Mouse (Mus musculus): ENCODE data around the gene Arhgap33. TPM values are rescaled to one million over a fixed set of nuclear protein-coding genes. Genes with fewer than 3 reads are reported as not detected.
"Not testable (repeated sequence)": the region's sequence is repeated elsewhere in the genome, so short reads cannot be mapped to it uniquely, and the experiment has no call there.

The Arhgap33 gene
- polyA plus RNA-seq, 1 experiment from 2014 or later: 149 TPM

DNA sequence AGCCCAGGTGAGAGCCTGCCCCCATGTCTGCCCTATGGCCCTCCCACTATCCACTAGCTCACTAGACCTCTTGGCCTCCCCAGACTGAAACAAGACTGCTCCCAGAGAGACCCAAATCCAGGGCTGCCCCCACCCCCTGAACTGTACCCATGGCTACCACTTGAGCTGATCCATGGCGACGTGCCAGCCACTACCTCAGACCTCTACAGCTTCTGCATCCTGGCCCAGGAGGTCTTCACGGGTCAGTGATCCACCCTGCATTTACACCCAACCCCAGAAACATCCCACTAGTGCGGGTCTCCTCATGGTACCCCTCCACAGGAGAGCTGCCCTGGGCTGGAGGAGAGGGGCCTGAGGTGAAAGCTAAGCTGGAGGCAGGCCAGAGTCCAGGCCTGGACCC is 14.5 kb downstream of the Arhgap33 start:
- no peak overlapping the region for H3K9ac ChIP-seq (ENCODE audit: low read depth, low read length)

DNA sequence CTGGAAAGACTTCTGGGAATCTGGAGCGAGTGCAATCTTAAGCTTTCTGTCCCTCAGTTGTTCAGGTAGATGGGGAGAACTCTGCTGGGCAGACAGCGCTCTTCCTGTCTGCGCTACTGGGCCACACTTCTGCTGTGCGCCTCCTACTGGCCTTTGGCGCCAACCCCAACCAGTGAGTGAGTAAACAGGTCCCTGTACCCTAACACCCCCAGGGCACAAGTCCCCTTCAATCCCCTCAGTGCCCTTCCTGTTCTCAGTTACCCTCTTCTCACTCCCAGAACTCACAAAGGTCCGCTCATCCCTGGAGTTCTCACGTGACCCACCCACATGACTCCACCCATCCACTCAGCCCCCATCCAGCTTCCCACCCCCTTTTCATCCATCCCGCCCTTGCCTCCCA is 16.5 kb downstream of the Arhgap33 start:
- Histone ChIP-seq H3K9me3 (replicated peaks; ENCODE audit: control insufficient read depth, low read length, poor library complexity, severe bottlenecking) (no peaks in the 10 kb centered on the region), H3K36me3 (ENCODE audit: control insufficient read depth, insufficient read depth, low read length) (peaks cover 8% of the 10 kb centered on the region), H3K4me1 (ENCODE audit: control insufficient read depth, insufficient read depth, low read length) (no peaks in the 10 kb centered on the region; the same call in 1 of the 2 replicates), H3K27me3 (ENCODE audit: control insufficient read depth, insufficient read depth, low read depth, low read length) (no peaks in the 10 kb centered on the region), H3K4me2 (ENCODE audit: low read length) (no peak overlapping the region), H3K27ac (ENCODE audit: low read length) (no peak overlapping the region), H3K9ac (ENCODE audit: low read depth, low read length) (no peak overlapping the region), H3K4me3 (ENCODE audit: low read depth, low read length) (no peak overlapping the region)
- ATAC-seq: no peak
- 44% methylated on average over 8 of the region's 8 CpGs for whole genome bisulfite sequencing

More for the DNA sequence above, 14.5 kb downstream of the Arhgap33 start:
- H3K4me1 ChIP-seq (ENCODE audit: control insufficient read depth, insufficient read depth, low read length): no peaks in the 10 kb centered on the region; the same call in 1 of the 2 replicates
- H3K27ac ChIP-seq (ENCODE audit: low read length): no peak overlapping the region
- no peaks in the 10 kb centered on the region for H3K27me3 ChIP-seq (ENCODE audit: control insufficient read depth, insufficient read depth, low read depth, low read length)
- 37% methylated on average over 4 of the region's 4 CpGs for WGBS
- H3K36me3 ChIP-seq (ENCODE audit: control insufficient read depth, insufficient read depth, low read length): peaks cover 23% of the 10 kb centered on the region
- peak; percentile 18 for ATAC-seq
- no peaks in the 10 kb centered on the region for H3K9me3 ChIP-seq (replicated peaks; ENCODE audit: control insufficient read depth, low read length, poor library complexity, severe bottlenecking)
- no peak overlapping the region for H3K4me2 ChIP-seq (ENCODE audit: low read length)
- no peak overlapping the region for H3K4me3 ChIP-seq (ENCODE audit: low read depth, low read length)

DNA sequence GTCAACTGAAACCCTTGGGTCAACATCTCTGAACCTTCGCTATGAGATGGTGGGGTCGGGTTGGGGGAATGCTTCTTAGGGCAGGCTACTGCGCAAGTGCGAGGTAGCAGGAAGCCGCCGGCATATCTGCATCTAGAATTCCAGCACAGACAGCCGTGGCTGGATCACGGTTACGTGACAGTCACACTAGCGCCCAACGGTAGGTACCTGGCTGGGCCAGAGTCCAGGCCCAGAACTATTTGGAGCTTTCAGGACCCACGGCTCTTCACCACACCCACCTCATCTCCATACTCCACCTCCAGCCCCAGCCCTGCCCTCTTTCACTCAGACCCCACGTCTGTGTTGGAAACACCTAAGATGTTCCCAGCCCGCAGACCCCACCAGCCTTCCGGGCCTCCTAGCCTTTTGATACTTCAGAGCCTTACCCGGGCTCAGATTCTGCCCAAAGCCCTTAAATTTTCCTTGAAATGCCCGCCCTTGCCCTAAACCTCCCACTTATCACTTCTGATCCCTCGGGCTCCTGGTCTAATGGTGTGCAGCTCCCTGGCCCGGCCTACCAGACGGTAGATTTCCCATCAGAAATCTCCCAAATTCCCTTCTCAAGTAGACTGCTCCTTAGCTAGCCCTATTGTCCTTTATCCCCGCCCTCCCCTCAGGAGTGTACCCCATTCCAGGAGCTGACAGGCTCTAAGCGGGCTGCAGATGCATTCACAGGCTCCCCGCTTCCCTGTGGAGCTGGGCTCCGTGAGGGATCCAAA is 19.7 kb downstream of the Arhgap33 start:
- 54% methylated on average over 24 of the region's 24 CpGs for WGBS
- Histone ChIP-seq H3K36me3 (ENCODE audit: control insufficient read depth, insufficient read depth, low read length) (no peaks in the 10 kb centered on the region), H3K4me3 (ENCODE audit: low read depth, low read length) (no peak overlapping the region), H3K27me3 (ENCODE audit: control insufficient read depth, insufficient read depth, low read depth, low read length) (no peaks in the 10 kb centered on the region), H3K9ac (ENCODE audit: low read depth, low read length) (no peak overlapping the region), H3K4me2 (ENCODE audit: low read length) (no peak overlapping the region), H3K27ac (ENCODE audit: low read length) (no peak overlapping the region), H3K9me3 (replicated peaks; ENCODE audit: control insufficient read depth, low read length, poor library complexity, severe bottlenecking) (no peaks in the 10 kb centered on the region), H3K4me1 (ENCODE audit: control insufficient read depth, insufficient read depth, low read length) (no peaks in the 10 kb centered on the region; the same call in 1 of the 2 replicates)
- ATAC-seq: no peak

DNA sequence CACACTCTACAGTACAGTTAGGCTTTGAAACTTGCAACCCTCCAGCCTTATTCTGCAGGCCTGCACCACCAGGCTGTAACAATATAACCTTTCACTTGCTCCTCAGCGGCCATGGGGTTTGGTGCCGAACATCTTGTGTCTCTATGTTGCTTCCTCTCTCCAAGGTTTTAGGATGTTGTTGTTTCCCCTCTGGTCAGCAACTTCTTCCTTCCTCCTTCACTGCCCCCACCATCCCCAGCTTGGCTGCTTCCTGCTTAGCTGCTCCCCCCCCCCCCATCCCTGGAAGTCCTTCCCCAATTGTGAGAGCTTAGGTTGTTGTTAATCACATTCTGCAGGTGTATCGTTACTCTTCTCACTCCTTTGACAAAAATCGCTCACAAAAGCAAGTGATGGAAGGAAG is 26.8 kb downstream of the Arhgap33 start:
- Histone ChIP-seq H3K4me1 (ENCODE audit: control insufficient read depth, insufficient read depth, low read length) (no peaks in the 10 kb centered on the region), H3K4me3 (ENCODE audit: low read depth, low read length) (no peak overlapping the region), H3K4me2 (ENCODE audit: low read length) (no peak overlapping the region), H3K27ac (ENCODE audit: low read length) (no peak overlapping the region), H3K9me3 (replicated peaks; ENCODE audit: control insufficient read depth, low read length, poor library complexity, severe bottlenecking) (no peaks in the 10 kb centered on the region), H3K9ac (ENCODE audit: low read depth, low read length) (no peak overlapping the region), H3K27me3 (ENCODE audit: control insufficient read depth, insufficient read depth, low read depth, low read length) (no peaks in the 10 kb centered on the region), H3K36me3 (ENCODE audit: control insufficient read depth, insufficient read depth, low read length) (no peaks in the 10 kb centered on the region)
- 71% methylated on average over 4 of the region's 4 CpGs for WGBS
- no peak for ATAC-seq

DNA sequence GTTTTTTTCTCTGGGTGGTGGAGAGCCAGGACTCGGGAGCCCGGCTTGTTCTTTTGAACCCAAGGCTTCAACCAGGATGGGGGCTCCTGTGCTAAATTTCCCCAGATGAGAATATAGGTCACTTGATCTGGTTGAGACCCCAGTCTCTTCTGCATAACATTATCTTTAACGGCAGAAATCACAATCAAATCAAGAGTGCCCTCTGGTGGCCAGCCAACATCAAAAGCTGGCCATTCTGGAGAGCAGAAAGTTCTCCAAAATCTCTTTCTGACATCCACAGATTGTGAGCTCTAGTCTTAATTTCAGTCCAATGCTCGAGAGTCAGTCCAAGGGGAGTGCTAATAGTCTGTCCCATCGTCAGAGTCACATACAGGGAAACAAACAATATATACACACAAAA is 33.7 kb downstream of the Arhgap33 start:
- not testable (repeated sequence) for H3K4me2 ChIP-seq (ENCODE audit: low read length); H3K9me3 ChIP-seq (replicated peaks; ENCODE audit: control insufficient read depth, low read length, poor library complexity, severe bottlenecking); H3K4me1 ChIP-seq (ENCODE audit: control insufficient read depth, insufficient read depth, low read length); H3K4me3 ChIP-seq (ENCODE audit: low read depth, low read length); H3K36me3 ChIP-seq (ENCODE audit: control insufficient read depth, insufficient read depth, low read length); ATAC-seq; H3K9ac ChIP-seq (ENCODE audit: low read depth, low read length); H3K27ac ChIP-seq (ENCODE audit: low read length); H3K27me3 ChIP-seq (ENCODE audit: control insufficient read depth, insufficient read depth, low read depth, low read length)
- 67% methylated on average over 5 of the region's 5 CpGs for WGBS

DNA sequence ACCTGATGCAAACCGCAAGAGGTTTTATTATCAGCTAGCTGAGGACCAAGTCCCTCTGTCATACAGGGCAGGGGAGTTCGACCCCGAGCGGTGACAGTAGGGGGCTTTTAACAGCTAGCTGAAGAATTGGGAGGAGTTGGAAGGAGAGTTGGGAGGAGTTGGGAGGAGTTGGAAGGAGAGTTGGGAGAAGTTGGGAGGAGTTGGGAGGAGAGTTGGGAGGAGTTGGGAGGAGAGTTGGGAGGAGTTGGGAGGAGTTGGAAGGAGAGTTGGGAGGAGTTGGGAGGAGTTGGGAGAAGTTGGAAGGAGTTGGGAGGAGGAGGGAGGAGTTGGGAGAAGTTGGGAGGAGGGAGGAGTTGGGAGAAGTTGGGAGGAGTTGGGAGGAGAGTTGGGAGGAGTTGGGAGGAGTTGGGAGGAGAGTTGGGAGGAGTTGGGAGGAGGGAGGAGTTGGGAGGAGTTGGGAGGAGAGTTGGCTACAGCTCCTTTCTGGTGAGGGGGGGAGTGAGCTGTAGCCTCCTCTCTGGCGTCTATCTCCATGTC is 39.3 kb downstream of the Arhgap33 start:
- H3K36me3 ChIP-seq (ENCODE audit: control insufficient read depth, insufficient read depth, low read length); H3K4me2 ChIP-seq (ENCODE audit: low read length); H3K4me3 ChIP-seq (ENCODE audit: low read depth, low read length); H3K27me3 ChIP-seq (ENCODE audit: control insufficient read depth, insufficient read depth, low read depth, low read length); H3K9ac ChIP-seq (ENCODE audit: low read depth, low read length); H3K27ac ChIP-seq (ENCODE audit: low read length); H3K9me3 ChIP-seq (replicated peaks; ENCODE audit: control insufficient read depth, low read length, poor library complexity, severe bottlenecking); H3K4me1 ChIP-seq (ENCODE audit: control insufficient read depth, insufficient read depth, low read length); ATAC-seq: not testable (repeated sequence)
- 63% methylated on average over 5 of the region's 5 CpGs for WGBS

DNA sequence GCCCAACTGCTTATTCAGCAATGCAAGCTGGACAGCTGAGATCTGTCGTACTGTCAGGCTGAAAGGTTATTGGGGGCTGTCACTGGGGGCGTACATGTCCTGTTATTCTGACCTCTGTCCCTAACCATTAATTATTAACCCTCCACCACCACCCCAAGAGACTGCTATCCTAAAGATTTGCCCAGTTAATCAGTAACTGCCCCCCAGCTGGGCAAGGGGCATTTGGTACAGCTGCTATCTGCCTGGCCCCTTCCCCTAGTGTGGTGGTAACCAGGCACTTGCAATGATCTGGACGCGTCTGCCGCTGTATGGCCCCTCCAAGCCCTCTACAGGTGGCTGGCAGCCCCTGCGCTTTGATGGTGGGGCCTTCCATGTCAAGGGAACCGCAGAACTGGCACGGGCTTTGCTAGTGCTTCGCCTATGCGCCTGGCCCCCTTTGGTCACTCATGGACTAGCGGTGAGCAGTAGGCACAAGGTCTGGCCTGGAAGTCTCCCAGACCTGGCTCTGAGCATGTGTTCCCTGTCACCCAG is 41.4 kb downstream of the Arhgap33 start, which contains the start of gene Prodh2:
Gene Prodh2, plus strand, starts transcription at position 222 of the 531 bp plus-strand sequence.
- H3K4me2 ChIP-seq (ENCODE audit: low read length): no peak within 1 kb of the TSS
- WGBS: 64% methylated on average over 11 of the region's 11 CpGs

DNA sequence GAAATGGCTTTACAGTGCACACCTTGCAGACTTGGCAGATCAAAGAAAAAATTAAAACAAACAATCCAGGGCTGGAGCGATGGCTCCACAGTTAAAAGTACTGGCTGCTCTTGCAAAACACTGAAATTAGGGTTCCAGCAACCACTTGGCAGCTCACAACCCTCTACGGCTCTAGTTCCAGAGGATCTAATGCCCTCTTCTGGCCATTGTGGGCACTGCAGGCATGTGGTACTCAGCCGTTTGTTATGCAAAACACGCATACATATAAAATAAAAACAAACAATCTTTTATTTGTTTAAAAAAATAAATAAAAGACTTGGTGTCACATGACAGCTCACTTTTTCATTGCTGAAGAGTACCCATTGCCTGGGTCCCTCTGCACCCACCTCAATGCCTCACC is 42.1 kb downstream of the Arhgap33 start:
- Histone ChIP-seq H3K9ac (ENCODE audit: low read depth, low read length) (no peak overlapping the region), H3K27me3 (ENCODE audit: control insufficient read depth, insufficient read depth, low read depth, low read length) (no peaks in the 10 kb centered on the region; the same call in 1 of the 2 replicates), H3K36me3 (ENCODE audit: control insufficient read depth, insufficient read depth, low read length) (no peaks in the 10 kb centered on the region), H3K4me3 (ENCODE audit: low read depth, low read length) (no peak overlapping the region), H3K27ac (ENCODE audit: low read length) (no peak overlapping the region), H3K4me2 (ENCODE audit: low read length) (no peak overlapping the region), H3K9me3 (replicated peaks; ENCODE audit: control insufficient read depth, low read length, poor library complexity, severe bottlenecking) (no peaks in the 10 kb centered on the region), H3K4me1 (ENCODE audit: control insufficient read depth, insufficient read depth, low read length) (no peaks in the 10 kb centered on the region)
- ATAC-seq: no peak
- WGBS: 13% methylated on average over 4 of the region's 4 CpGs

More for the DNA sequence above, 41.4 kb downstream of the Arhgap33 start, which contains the start of gene Prodh2:
- no peaks in the 10 kb centered on the region for H3K4me1 ChIP-seq (ENCODE audit: control insufficient read depth, insufficient read depth, low read length)
- no peak within 1 kb of the TSS for H3K27ac ChIP-seq (ENCODE audit: low read length)
- no peak within 1 kb of the TSS for H3K4me3 ChIP-seq (ENCODE audit: low read depth, low read length)
- no peak within 1 kb of the TSS for H3K9ac ChIP-seq (ENCODE audit: low read depth, low read length)
- no peaks in the 10 kb centered on the region for H3K9me3 ChIP-seq (replicated peaks; ENCODE audit: control insufficient read depth, low read length, poor library complexity, severe bottlenecking)
- H3K27me3 ChIP-seq (ENCODE audit: control insufficient read depth, insufficient read depth, low read depth, low read length): no peaks in the 10 kb centered on the region; the same call in 1 of the 2 replicates
- ATAC-seq: no peak
- H3K36me3 ChIP-seq (ENCODE audit: control insufficient read depth, insufficient read depth, low read length): no peaks in the 10 kb centered on the region

DNA sequence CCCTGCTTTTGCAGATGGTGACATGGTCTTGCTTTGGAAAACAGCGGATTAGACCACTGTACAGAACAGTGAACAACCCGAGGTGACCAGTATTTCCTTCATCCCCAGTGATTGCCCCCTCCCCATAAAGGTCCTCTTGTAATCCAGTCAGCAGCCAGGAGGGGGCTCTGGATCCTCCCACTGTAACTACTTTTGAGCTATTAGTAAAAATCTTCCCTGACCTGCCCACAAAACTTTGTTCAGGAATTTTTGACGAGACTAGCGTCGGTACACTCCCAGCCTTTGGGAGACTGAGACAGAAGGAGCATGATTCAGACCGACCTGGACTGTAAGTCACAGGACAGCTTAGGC is 43.9 kb downstream of the Arhgap33 start:
- no peaks in the 10 kb centered on the region for H3K36me3 ChIP-seq (ENCODE audit: control insufficient read depth, insufficient read depth, low read length)
- 13% methylated on average over 6 of the region's 6 CpGs for WGBS
- H3K27ac ChIP-seq (ENCODE audit: low read length): no peak overlapping the region
- H3K9ac ChIP-seq (ENCODE audit: low read depth, low read length): no peak overlapping the region
- H3K4me3 ChIP-seq (ENCODE audit: low read depth, low read length): no peak overlapping the region
- no peaks in the 10 kb centered on the region; the same call in 1 of the 2 replicates for H3K27me3 ChIP-seq (ENCODE audit: control insufficient read depth, insufficient read depth, low read depth, low read length)
- H3K4me2 ChIP-seq (ENCODE audit: low read length): no peak overlapping the region
- no peak for ATAC-seq
- H3K4me1 ChIP-seq (ENCODE audit: control insufficient read depth, insufficient read depth, low read length): no peaks in the 10 kb centered on the region
- H3K9me3 ChIP-seq (replicated peaks; ENCODE audit: control insufficient read depth, low read length, poor library complexity, severe bottlenecking): no peaks in the 10 kb centered on the region
